Mouse (Mus musculus) skeletal muscle tissue, postnatal 0 days (tissue): ENCODE results near the gene Trpc4ap. TPM values are rescaled to one million over a fixed set of nuclear protein-coding genes. Genes with fewer than 3 reads are reported as not detected.

Experiments
- microRNA counts: library from miRNA; unstranded; fragments of <30 nt; microRNA quantifications from one replicate; lab custom pipeline; 2015
- microRNA-seq, 2 experiments: library from miRNA; unstranded; fragments of <30 nt; microRNA quantifications; one replicate each; pipeline ENCODE4; 2016
- polyA plus RNA-seq: library from polyadenylated mRNA; unstranded; fragments of >200 nt; fragmentation: Nextera tagmentation; extraction: Ambion mirVana; gene quantifications from 2 replicates; pipeline ENCODE4 v1.2.1, GENCODE M21; 2015

Trpc4ap gene
- 82.1 and 83.6 TPM in 2 replicates for polyA plus RNA-seq

DNA sequence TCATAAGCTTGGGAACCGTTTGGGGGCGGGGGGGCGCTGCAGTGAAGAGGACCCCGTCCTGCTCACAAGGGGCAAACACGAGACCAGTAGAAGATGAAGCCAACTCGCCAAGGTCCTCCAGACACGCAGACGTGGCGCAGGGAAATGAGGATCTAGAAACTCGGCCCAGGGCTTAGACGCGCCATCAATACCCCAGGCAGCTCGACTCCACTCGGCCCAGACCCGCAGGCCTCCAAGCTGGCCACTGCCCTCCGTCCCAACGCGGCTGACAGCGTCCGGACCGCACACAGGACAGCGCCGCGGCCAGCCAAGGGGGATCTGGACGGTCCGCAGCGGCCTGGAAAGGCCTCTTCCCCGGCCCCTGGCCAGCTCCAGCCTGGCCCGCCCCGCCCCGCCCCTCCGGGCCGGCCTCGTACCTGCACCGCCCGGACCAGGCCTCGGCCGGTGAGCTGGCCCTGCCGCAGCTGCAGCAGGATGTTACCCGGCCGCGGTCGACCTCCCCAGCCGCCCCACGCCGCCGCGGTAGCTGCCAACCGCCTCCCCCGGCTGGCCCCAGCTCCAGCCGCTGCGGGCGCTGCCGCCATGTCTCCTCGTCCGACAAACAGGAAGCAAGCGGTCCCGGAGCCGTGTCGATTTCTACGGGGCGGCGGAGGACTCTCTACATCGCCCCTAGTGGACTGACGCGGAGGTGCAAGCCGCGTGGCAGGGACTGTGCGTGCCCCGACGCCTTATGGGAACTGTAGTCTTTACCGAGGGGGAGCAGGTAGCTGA lies at the start of gene Trpc4ap:
Gene Trpc4ap, minus strand, starts transcription at position 662 of the 771 bp plus-strand sequence.

DNA sequence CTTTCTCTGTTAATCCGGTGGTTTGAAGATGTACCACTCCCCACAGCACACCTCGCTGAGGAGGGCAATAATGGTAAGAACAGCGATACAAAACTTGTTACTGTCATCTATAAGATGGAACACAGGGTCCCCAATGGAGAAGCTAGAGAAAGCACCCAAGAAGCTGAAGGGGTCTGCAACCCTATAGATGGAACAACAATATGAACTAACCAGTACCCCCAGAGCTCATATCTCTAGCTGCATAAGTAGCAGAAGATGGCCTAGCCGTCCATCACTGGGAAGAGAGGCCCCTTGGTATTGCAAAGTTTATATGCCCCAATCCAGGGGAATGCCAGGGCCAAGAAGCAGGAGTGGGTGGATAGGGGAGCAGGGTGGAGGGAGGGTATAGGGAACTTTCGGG lies 43.6 kb upstream of the Trpc4ap start, which contains the start of gene Gm17581:
Gene Gm17581, minus strand, starts transcription at position 101 of the 400 bp plus-strand sequence.

DNA sequence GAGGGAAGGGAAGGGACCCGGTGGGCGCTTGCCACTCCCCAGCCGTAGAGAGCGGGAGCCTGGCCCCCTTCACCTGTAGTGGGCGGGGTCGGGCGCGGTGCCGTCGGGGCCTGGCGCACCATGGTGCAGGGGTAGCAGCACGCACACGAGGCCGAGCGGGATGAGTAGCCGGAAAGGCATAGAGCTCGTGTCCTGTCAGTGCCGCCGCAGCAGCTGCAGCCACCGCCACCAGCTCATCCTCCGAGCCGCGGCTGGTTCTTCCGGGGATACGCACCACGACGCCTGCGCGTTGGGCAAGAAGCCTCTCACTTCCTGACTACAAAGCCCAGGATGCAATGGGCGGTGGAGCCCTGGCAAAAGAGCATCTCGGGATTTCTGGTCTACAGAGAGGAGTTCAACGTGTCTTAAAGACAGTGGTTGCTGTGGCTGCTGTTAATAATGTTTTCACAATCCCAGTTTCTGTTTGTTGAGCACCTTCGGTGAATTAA lies 37.0 kb upstream of the Trpc4ap start, which contains the start of gene Edem2:
Gene Edem2, minus strand, starts transcription at position 318 of the 488 bp plus-strand sequence.

DNA sequence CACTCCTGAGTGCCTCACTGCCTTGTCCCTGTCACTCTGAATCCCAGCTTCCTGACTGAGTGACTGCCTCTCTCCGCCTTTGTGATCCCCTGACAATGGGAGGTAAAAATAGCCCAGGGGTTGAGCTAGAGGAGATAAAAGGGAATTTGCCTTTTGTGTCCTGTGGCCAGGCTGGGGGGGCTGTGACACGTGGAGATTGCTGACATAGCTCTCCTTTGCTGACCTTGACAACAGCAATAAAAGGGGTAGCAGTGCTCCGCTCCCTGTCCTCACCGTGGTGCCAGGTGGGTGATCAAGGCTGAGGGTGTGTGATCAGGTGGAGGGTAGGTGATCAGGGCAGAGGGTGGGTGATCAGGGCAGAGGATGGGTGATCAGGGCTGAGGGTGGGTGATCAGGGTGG lies 81.2 kb downstream of the Trpc4ap start, which contains the start of gene Myh7b:
Gene Myh7b, plus strand, starts transcription at position 235 of the 400 bp plus-strand sequence.

DNA sequence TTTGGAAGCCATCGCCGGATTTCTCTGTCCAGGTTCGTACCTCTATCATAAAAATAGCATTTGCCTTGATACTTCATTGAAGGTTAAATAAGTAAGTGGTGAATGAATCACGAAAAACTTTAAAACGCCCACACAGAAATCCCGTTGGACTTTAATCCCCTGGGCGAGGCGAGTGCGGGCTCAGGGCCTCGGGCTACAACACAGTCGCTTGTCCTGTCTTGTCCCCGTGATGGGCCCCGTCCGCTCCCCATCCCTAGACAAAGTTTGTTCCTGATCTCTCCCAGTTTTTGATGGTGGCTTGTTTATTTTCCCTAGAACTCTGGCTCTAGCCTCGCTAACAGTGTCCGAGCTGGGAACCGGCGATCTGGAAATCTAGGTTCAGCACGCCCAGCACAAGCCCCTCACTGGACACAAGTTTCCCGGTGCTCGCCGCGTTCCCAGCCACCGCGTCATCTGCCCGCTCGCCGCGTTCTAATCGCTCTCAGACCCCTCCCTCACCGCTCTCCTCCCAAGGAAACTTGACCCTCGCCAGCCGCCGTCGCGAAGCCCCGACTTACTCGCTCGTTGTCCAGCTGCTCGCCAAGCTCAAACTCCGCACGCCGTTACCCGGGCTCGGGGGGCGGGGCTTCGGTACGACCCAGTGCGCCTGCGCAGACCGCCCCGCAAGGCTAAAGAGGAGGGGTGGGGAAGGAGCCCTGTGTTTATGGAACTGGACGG lies 99.9 kb downstream of the Trpc4ap start, which contains the start of gene Gss:
Gene Gss, minus strand, starts transcription at position 674 of the 717 bp plus-strand sequence.

MicroRNAs encoded within 50 kb of the gene (microRNA counts, 519-probe panel; counts per million panel counts)
- 5,081 counts per million, percentile 87 among the panel's probes with 10 or more counts for microRNA mmu-miR-499 (lab: Ali Mortazavi, UCI)

Small RNA genes lying within 50 kb of the gene (microRNA-seq; reads per million reads assigned to microRNA genes)
- gene Mir499 = 485 to 682 reads per million in 2 experiments

Other genes with a start within 250 kb of the Trpc4ap start
- gene Ncoa6, start 218.5 kb downstream of the Trpc4ap start, polyA plus RNA-seq = 10.4 and 11.1 TPM in 2 replicates
- gene Acss2, start 174.4 kb downstream of the Trpc4ap start, polyA plus RNA-seq = 31.1 and 40.7 TPM in 2 replicates
- 2.3 and 2.8 TPM in 2 replicates for gene Ggt7, start 174.1 kb downstream of the Trpc4ap start, polyA plus RNA-seq
- 12.0 and 14.2 TPM in 2 replicates for gene Gss, start 99.6 kb downstream of the Trpc4ap start, polyA plus RNA-seq
- gene Myh7b, start 81.2 kb downstream of the Trpc4ap start, polyA plus RNA-seq = 2.0 and 2.3 TPM in 2 replicates
- 13.3 and 14.7 TPM in 2 replicates for gene Edem2, start 37.1 kb upstream of the Trpc4ap start, polyA plus RNA-seq
- not detected in 2 replicates for gene Gm17581, start 43.5 kb upstream of the Trpc4ap start, polyA plus RNA-seq
- 9.4 and 10.1 TPM in 2 replicates for gene Procr, start 58.7 kb upstream of the Trpc4ap start, polyA plus RNA-seq
- gene Mmp24, start 83.0 kb upstream of the Trpc4ap start, polyA plus RNA-seq = not detected in 2 replicates
- 15.3 and 20.0 TPM in 2 replicates for gene BC029722, start 127.0 kb upstream of the Trpc4ap start, polyA plus RNA-seq
- 107 and 121 TPM in 2 replicates for gene Eif6, start 134.5 kb upstream of the Trpc4ap start, polyA plus RNA-seq
- 0.04 and 0.18 TPM in 2 replicates for gene Fam83c, start 142.5 kb upstream of the Trpc4ap start, polyA plus RNA-seq
- gene Uqcc1, start 237.9 kb upstream of the Trpc4ap start, polyA plus RNA-seq = 73.2 and 74.7 TPM in 2 replicates
- not detected in 2 replicates for gene Gm15557, start 248.3 kb upstream of the Trpc4ap start, polyA plus RNA-seq